Mouse (Mus musculus) CD4-positive, CD25-positive, alpha-beta regulatory T cell, adult 4 months (primary cell): ENCODE results near the gene Ptprg. TPM values are rescaled to one million over a fixed set of nuclear protein-coding genes. Genes with fewer than 3 reads are reported as not detected.

ENCODE experiments used
- ATAC-seq: one replicate; pipeline ENCODE4 v1.8.0; 2017
- polyA plus RNA-seq, 2 experiments: library from polyadenylated mRNA; unstranded; fragments of 100-300 nt; shearing (Covaris generic); gene quantifications; one replicate each; pipeline ENCODE4 v1.2.1; 2017

Gene Ptprg
- polyA plus RNA-seq, 2 experiments from 2014 or later = not detected

DNA sequence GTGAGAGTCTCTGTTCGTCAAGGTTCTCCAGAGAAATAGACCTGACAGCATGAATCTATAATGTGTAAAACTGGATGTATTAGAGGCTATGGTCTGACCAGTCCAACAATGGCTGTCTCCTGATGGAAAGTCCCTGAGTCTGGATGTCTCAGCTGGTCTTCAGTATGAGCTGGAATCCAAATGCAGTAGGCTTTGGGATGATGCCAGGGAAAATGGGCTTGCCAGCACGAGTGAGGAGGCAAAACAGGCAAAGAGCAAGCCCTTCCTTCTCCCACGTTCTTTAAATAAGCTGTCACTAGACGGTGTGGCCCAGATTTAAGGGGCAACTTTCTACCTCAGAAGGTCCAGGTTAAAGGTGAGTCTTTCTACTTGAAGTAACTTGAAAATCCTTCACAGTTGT is 609.9 kb downstream of the Ptprg start:
- no peak for ATAC-seq

DNA sequence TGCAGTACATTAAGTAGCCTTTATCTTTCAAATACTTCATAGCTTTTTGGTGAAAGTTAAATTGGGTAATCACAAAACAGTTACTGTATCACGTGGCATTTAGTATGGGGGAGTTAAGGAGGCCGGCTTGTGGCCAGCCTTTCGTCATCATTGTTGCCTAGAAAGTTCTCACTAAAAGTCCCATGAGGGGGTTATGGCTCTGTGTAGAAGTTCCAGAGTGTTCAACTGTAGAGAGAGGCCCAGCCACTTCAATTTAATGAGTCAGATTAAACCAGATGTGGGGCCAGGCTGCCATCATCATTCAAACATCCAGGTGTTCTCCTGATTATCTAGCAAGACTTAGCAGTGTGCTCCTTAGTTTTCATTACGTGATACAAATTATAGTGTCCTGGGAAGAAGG is 613.9 kb downstream of the Ptprg start:
- ATAC-seq = no peak

- no peak for ATAC-seq
These were observed 614.3 kb downstream of the Ptprg start for GRCm38 (mm10) chr14:12167651-12168050.

- ATAC-seq = no peak
These were observed 624.1 kb downstream of the Ptprg start for GRCm38 (mm10) chr14:12177436-12177835.

GRCm38 (mm10) chr14:12178645-12179044 is 625.3 kb downstream of the Ptprg start:
- ATAC-seq = no peak

DNA sequence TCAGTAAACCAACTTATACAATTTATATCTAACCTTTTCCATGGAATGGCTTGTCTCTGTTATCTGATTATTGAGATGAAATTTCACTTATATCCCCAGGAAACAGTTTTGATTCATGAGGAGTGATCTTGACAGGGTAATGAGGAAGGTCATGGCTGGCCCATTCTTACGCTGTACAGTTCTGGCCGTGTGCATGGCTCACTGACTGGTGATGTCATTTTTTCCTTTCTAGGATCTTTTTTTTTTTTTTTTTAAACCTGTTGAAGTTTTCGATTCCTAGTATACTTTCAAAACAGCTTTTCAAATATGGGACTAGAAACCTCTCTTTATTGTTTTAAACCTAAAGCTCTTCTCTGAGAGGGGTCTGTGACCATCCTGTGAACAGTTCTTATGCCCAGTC is 626.8 kb downstream of the Ptprg start:
- ATAC-seq = no peak

GRCm38 (mm10) chr14:12185040-12185439 is 631.7 kb downstream of the Ptprg start:
- no peak for ATAC-seq

- no peak for ATAC-seq
These were observed 635.0 kb downstream of the Ptprg start for GRCm38 (mm10) chr14:12188352-12188751.

GRCm38 (mm10) chr14:12189266-12189665 is 635.9 kb downstream of the Ptprg start:
- no peak for ATAC-seq

DNA sequence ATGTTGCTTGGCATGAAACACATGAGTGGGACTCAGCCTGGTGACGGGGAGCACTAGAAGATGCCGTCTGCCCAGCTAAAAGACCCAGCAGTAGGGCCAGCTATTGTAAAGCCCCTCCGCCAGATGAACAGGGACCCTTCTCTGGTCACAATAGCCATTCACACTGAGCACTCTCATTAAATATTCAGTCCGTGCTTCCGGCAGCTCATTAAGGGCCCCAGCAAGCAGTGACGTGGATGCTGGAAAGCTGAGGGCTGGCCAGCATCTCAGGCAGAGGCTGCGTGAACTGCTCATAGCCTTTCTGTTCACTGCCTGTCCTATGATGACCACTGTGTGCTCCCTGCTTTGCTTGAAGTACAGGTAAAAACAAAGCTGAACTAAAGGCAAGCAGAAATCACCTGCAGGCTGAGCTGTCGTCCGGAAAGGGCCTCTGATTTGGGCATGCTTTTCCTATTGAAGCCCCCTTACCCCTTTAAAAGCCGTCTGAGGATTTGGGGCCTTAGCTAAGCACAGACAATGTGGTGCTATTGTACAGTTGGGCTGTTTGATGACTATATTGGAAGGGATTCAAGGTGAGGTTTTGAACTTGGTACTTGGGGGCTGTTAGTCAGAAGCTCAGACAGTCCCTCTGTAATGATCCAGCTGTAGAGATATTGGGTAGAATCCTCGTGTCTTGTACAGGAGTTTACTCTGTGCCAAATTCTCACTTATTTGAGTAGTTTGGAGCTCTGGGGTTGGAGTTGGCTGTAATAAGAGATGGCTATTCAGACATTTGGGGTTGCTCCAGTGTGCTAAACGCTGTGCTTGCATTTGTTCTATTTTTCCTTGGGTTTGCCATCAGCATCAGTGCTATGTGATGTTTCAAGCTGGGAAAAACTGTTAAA is 636.6 kb downstream of the Ptprg start:
- no peak for ATAC-seq

GRCm38 (mm10) chr14:12191076-12191475 is 637.7 kb downstream of the Ptprg start:
- no peak for ATAC-seq

- no peak for ATAC-seq
These were observed 645.4 kb downstream of the Ptprg start for GRCm38 (mm10) chr14:12198735-12199134.

GRCm38 (mm10) chr14:12199956-12200950 is 646.9 kb downstream of the Ptprg start:
- no peak for ATAC-seq

DNA sequence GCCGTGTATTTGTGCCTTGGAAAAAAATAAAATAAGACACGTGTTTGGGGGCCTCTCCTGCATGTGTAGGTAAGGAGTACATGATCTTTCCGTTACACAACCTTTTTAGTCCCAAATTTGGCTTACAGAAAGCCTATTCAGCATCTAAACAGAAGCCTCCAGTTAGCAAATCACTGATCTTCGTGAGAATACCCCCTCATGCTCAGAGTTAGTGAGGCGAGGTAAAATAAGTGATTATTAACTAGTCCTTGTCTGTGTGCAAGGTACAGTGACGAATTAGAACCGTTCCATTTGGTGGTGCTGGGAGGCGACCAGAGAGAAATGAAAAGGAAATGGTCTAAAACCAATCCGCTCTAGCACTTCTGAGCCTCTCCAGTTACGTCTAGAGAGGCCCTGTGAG is 648.9 kb downstream of the Ptprg start:
- ATAC-seq = no peak

- ATAC-seq = no peak
These were observed 649.7 kb downstream of the Ptprg start for GRCm38 (mm10) chr14:12203081-12203480.

- no peak for ATAC-seq
These were observed 652.8 kb downstream of the Ptprg start for GRCm38 (mm10) chr14:12206138-12206537.

GRCm38 (mm10) chr14:12208554-12208953 is 655.2 kb downstream of the Ptprg start:
- ATAC-seq = no peak

DNA sequence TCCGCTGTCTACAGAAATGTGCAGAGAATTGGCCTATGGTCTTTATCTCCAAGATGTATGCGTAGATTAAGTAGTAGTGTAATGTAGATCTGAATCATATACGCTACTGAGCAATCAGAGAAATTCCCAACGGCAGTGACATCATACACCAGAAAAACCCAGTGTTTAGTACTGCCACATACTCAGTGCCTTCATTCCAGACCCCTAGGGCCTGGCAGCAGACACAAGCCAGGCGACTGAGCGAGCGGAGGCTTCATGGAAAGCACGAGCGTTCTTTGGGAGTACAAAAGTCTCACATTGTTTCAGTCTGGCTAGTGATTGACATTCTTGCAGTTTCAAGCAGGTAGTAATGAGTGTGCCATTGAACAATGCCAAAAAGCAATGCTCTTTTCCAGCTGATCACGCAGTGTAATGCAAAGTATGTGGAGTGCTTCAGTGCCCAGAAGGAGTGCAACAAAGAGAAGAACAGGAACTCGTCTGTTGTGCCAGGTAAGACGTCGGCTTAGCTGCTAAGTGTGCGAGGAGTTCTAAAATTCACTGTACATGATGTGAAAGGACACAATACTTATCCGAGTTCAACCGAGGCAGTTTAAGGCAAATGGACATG is 665.3 kb downstream of the Ptprg start:
- no peak for ATAC-seq

DNA sequence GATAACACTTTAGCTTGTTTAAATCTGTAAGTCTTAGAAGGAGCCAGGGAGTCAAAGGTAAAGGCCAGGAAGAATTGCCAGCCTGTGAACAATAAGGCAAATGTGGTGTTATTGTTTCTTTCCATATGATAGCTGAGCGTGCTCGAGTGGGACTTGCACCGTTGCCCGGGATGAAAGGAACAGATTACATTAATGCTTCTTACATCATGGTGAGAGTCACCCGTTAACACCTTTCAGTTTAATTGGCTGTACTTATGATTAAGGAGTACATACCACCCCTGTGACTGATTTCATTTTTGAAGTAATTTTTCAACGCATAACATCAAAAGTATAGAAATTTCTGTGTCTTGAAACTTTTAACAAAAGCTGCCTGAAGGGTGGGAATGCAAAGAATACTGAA is 666.5 kb downstream of the Ptprg start:
- no peak for ATAC-seq

DNA sequence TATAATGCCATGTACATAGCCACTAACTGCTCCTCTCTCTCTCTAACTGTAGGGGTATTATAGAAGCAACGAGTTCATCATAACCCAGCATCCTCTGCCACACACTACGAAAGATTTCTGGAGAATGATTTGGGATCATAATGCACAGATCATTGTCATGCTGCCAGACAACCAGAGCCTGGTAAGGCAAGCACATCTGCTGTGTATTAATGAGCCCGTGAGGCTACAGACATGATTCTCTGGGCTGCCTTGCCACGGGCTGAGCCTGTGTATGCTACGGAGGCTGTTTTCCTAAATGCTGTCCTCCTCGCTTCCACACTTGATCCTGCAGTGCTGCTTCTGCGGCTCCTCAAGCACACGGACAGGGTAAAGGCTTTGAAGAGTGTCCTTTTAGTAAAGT is 667.2 kb downstream of the Ptprg start:
- no peak for ATAC-seq

GRCm38 (mm10) chr14:12221571-12221970 is 668.2 kb downstream of the Ptprg start:
- ATAC-seq = no peak

- no peak for ATAC-seq
These were observed 690.4 kb downstream of the Ptprg start for GRCm38 (mm10) chr14:12243726-12244125.

- no peak for ATAC-seq
These were observed 722.7 kb downstream of the Ptprg start for GRCm38 (mm10) chr14:12276031-12276430.
